Mouse (Mus musculus): ENCODE measurements around the gene Cd5. TPM values are rescaled to one million over a fixed set of nuclear protein-coding genes. Genes with fewer than 3 reads are reported as not detected.

The Cd5 gene
- polyA plus RNA-seq, 1 experiment from 2014 or later: 1.4 TPM

DNA sequence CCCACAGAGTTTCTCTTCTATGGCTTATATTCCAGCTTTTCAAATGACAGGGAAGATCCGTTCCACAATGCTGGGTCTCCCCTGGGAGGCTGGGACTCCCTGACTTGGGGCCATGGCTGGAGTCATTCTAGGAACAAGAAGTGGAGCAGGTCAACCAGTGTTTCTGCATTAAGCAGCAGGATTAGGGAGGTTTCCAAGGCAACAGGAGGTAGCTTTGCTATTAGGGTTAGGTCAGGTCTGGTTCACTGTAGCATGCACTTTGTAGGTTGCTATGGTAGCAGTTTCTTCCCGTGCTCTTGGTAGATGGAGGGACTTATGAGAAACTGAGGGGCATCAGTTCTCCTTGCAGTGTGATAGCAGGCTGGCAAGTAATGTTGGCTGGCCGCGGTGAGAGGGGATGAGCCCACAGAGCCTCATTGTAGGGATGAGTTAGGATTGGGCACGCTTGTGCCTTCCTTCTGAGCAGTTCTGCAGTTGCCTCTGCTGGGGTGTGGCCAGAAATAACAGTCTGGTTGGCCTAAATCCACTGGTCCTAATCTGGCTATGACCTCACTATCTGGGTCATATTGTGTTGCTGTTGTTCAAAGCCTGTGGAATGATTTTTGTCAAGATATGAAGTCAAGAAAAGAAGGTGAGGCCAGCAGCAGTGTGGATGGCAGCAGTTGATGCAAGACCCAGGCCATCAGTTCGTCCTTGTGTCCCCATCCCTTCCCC is 37.6 kb downstream of the Cd5 start:
- Histone ChIP-seq H3K27me3 (ENCODE audit: control insufficient read depth, insufficient read depth, low read length) (no peaks in the 10 kb centered on the region), H3K4me2 (ENCODE audit: low read length) (no peak overlapping the region), H3K36me3 (ENCODE audit: control insufficient read depth, insufficient read depth, low read length) (peaks cover 2% of the 10 kb centered on the region; the same call in 1 of the 2 replicates), H3K4me3 (ENCODE audit: control insufficient read depth in 1 of 2, insufficient read depth in 1 of 2, low read depth in 1 of 2, low read length in 2 of 2) (no peak overlapping the region), H3K4me1 (ENCODE audit: control insufficient read depth in 2 of 2, insufficient read depth in 2 of 2, low read length in 2 of 2) (peaks cover 28 to 68% of the 10 kb centered on the region in 2 experiments), H3K27ac (replicated peaks in 1 of 2; ENCODE audit: control insufficient read depth in 1 of 2, insufficient read depth in 1 of 2, low read depth in 2 of 2, low read length in 2 of 2) (no peak overlapping the region), H3K9ac (ENCODE audit: low read length) (no peak overlapping the region), H3K9me3 (ENCODE audit: control insufficient read depth, low read length) (no peaks in the 10 kb centered on the region)
- 76% methylated on average over 6 of the region's 6 CpGs for WGBS
- no peak for ATAC-seq (ENCODE audit: insufficient number of reproducible peaks, insufficient read depth, low FRiP score, low read depth)

DNA sequence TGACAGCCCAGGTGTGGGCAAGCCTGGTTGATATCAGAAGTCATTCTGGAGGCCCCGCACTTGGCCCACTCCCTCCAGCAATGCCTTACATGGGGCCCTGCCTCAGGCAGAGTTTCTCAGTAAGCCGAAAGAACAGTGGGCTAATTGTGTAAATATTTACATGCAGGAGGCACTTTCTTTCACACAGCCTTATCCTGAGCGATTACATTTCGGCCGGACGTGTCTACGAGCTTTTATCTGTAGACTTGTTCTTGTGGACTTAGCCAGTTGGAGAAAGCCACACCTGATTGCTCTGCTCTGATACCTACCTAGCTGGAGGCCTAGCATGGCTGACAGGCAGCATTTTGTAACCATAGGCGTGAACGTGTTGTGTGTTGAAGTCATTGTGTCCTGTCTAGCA is 39.0 kb downstream of the Cd5 start:
- Histone ChIP-seq H3K27me3 (ENCODE audit: control insufficient read depth, insufficient read depth, low read length) (no peaks in the 10 kb centered on the region), H3K36me3 (ENCODE audit: control insufficient read depth, insufficient read depth, low read length) (no peaks in the 10 kb centered on the region), H3K27ac (replicated peaks in 1 of 2; ENCODE audit: control insufficient read depth in 1 of 2, insufficient read depth in 1 of 2, low read depth in 2 of 2, low read length in 2 of 2) (0 out of 4 replicates have a peak overlapping the region, but pooled peaks of 1 of the 2 experiments have one; percentile 24), H3K4me1 (ENCODE audit: control insufficient read depth in 2 of 2, insufficient read depth in 2 of 2, low read length in 2 of 2) (peaks cover 28 to 67% of the 10 kb centered on the region in 2 experiments), H3K9me3 (ENCODE audit: control insufficient read depth, low read length) (no peaks in the 10 kb centered on the region), H3K4me3 (ENCODE audit: control insufficient read depth in 1 of 2, insufficient read depth in 1 of 2, low read depth in 1 of 2, low read length in 2 of 2) (no peak overlapping the region), H3K4me2 (ENCODE audit: low read length) (no peak overlapping the region), H3K9ac (ENCODE audit: low read length) (peak overlapping the region; percentile 35; the same call in 1 of the 2 replicates)
- 46% methylated on average over 9 of the region's 9 CpGs for WGBS
- ATAC-seq (ENCODE audit: insufficient number of reproducible peaks, insufficient read depth, low FRiP score, low read depth): no peak

DNA sequence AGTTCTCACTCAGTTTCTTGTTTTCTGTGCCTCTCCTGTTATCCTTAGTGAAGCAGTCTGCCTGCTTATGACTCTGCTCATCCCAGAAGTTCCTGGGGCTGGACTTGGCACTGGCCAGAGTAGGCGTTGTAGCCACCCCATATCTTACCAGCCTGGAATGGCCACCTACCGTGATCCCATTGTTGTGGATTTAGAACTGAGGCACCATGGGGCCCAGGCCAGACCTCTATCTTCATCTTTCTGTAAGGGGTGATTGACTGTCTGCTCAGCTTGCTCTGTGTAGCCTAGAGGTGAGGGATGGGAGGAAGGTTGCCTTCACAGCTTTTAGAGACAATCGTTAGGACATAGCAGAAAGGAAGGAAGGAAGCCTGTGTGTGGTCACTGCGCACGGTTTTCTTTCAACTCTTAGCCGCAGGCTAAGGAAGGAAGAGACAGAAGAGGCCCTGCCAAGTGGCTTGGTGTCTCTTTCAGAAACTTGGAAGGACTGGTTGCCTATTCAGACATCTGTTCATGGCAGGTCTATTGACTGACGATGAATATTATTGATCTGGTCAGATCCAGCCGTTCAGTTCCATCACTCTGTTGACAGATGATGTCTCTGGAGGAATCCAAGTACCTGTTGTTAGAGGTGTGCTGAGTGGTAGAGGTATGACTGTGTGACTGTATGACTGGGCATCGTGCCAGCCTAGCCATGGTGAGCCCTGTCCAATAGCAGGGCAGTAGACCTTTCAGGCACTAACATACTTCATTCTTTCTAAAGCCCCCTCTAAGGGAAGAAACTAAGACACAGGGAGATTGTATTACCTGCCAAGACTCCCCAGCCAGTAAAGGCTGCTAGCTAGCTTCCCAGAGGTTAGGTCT is 40.4 kb downstream of the Cd5 start:
- no peaks in the 10 kb centered on the region for H3K9me3 ChIP-seq (ENCODE audit: control insufficient read depth, low read length)
- 69% methylated on average over 9 of the region's 9 CpGs for WGBS
- H3K36me3 ChIP-seq (ENCODE audit: control insufficient read depth, insufficient read depth, low read length): no peaks in the 10 kb centered on the region
- ATAC-seq (ENCODE audit: insufficient number of reproducible peaks, insufficient read depth, low FRiP score, low read depth): no peak
- no peak overlapping the region for H3K4me3 ChIP-seq (ENCODE audit: control insufficient read depth in 1 of 2, insufficient read depth in 1 of 2, low read depth in 1 of 2, low read length in 2 of 2)
- no peaks in the 10 kb centered on the region for H3K27me3 ChIP-seq (ENCODE audit: control insufficient read depth, insufficient read depth, low read length)
- peak overlapping the region; percentile 4; the same call in 1 of the 2 replicates for H3K9ac ChIP-seq (ENCODE audit: low read length)
- H3K27ac ChIP-seq (replicated peaks in 1 of 2; ENCODE audit: control insufficient read depth in 1 of 2, insufficient read depth in 1 of 2, low read depth in 2 of 2, low read length in 2 of 2): 0 out of 4 replicates have a peak overlapping the region, but pooled peaks of 1 of the 2 experiments have one; percentile 33
- peaks cover 28 to 64% of the 10 kb centered on the region in 2 experiments for H3K4me1 ChIP-seq (ENCODE audit: control insufficient read depth in 2 of 2, insufficient read depth in 2 of 2, low read length in 2 of 2)
- H3K4me2 ChIP-seq (ENCODE audit: low read length): no peak overlapping the region

DNA sequence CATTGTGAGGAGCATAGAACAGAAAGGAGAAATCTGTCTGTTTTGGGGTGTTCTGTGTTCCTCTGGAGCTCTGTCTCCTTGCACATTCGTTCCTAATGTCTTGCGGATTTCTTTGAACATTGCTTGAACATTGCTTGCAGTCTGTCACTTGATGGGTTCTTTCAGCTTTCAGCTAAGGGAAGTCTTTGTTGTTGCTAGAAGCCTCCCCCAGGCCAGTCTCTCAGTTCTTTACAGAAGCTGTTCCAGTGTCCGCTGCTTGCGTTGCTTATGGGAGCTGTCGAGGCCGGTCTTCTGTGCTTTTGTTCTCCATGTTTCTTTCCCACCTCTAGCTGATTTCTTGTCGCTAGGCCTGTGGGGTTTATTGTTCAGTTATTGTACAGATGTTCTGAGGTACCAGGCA is 43.0 kb downstream of the Cd5 start:
- no peak overlapping the region for H3K27ac ChIP-seq (replicated peaks in 1 of 2; ENCODE audit: control insufficient read depth in 1 of 2, insufficient read depth in 1 of 2, low read depth in 2 of 2, low read length in 2 of 2)
- peaks cover 28 to 61% of the 10 kb centered on the region in 2 experiments for H3K4me1 ChIP-seq (ENCODE audit: control insufficient read depth in 2 of 2, insufficient read depth in 2 of 2, low read length in 2 of 2)
- H3K9ac ChIP-seq (ENCODE audit: low read length): no peak overlapping the region
- H3K4me2 ChIP-seq (ENCODE audit: low read length): 0 out of 2 replicates have a peak overlapping the region, but pooled peaks have one; percentile 1
- H3K27me3 ChIP-seq (ENCODE audit: control insufficient read depth, insufficient read depth, low read length): no peaks in the 10 kb centered on the region
- no peak for ATAC-seq (ENCODE audit: insufficient number of reproducible peaks, insufficient read depth, low FRiP score, low read depth)
- H3K4me3 ChIP-seq (ENCODE audit: control insufficient read depth in 1 of 2, insufficient read depth in 1 of 2, low read depth in 1 of 2, low read length in 2 of 2): no peak overlapping the region
- H3K9me3 ChIP-seq (ENCODE audit: control insufficient read depth, low read length): no peaks in the 10 kb centered on the region
- WGBS: 56% methylated on average over 7 of the region's 7 CpGs
- peaks cover 8% of the 10 kb centered on the region for H3K36me3 ChIP-seq (ENCODE audit: control insufficient read depth, insufficient read depth, low read length)

- Histone ChIP-seq H3K9me3 (ENCODE audit: control insufficient read depth, low read length) (no peaks in the 10 kb centered on the region), H3K4me2 (ENCODE audit: low read length) (no peak overlapping the region), H3K9ac (ENCODE audit: low read length) (no peak overlapping the region), H3K36me3 (ENCODE audit: control insufficient read depth, insufficient read depth, low read length) (peaks cover 8% of the 10 kb centered on the region), H3K27me3 (ENCODE audit: control insufficient read depth, insufficient read depth, low read length) (no peaks in the 10 kb centered on the region), H3K4me1 (ENCODE audit: control insufficient read depth in 2 of 2, insufficient read depth in 2 of 2, low read length in 2 of 2) (peaks cover 23 to 64% of the 10 kb centered on the region in 2 experiments), H3K4me3 (ENCODE audit: control insufficient read depth in 1 of 2, insufficient read depth in 1 of 2, low read depth in 1 of 2, low read length in 2 of 2) (no peak overlapping the region), H3K27ac (replicated peaks in 1 of 2; ENCODE audit: control insufficient read depth in 1 of 2, insufficient read depth in 1 of 2, low read depth in 2 of 2, low read length in 2 of 2) (no peak overlapping the region)
- ATAC-seq (ENCODE audit: insufficient number of reproducible peaks, insufficient read depth, low FRiP score, low read depth): no peak
- 86% methylated on average over 10 of the region's 10 CpGs for WGBS
Observed at GRCm38 (mm10) chr19:10693926-10694682, 44.7 kb downstream of the Cd5 start.

GRCm38 (mm10) chr19:10692361-10692760 is 46.4 kb downstream of the Cd5 start:
- Histone ChIP-seq H3K9ac (ENCODE audit: low read length) (no peak overlapping the region), H3K4me1 (ENCODE audit: control insufficient read depth in 2 of 2, insufficient read depth in 2 of 2, low read length in 2 of 2) (peaks cover 19 to 54% of the 10 kb centered on the region in 2 experiments), H3K4me3 (ENCODE audit: control insufficient read depth in 1 of 2, insufficient read depth in 1 of 2, low read depth in 1 of 2, low read length in 2 of 2) (no peak overlapping the region), H3K4me2 (ENCODE audit: low read length) (no peak overlapping the region), H3K36me3 (ENCODE audit: control insufficient read depth, insufficient read depth, low read length) (peaks cover 8% of the 10 kb centered on the region), H3K27me3 (ENCODE audit: control insufficient read depth, insufficient read depth, low read length) (no peaks in the 10 kb centered on the region), H3K27ac (replicated peaks in 1 of 2; ENCODE audit: control insufficient read depth in 1 of 2, insufficient read depth in 1 of 2, low read depth in 2 of 2, low read length in 2 of 2) (no peak overlapping the region), H3K9me3 (ENCODE audit: control insufficient read depth, low read length) (no peaks in the 10 kb centered on the region)
- ATAC-seq (ENCODE audit: insufficient number of reproducible peaks, insufficient read depth, low FRiP score, low read depth): no peak
- WGBS: 90% methylated on average over 4 of the region's 4 CpGs

DNA sequence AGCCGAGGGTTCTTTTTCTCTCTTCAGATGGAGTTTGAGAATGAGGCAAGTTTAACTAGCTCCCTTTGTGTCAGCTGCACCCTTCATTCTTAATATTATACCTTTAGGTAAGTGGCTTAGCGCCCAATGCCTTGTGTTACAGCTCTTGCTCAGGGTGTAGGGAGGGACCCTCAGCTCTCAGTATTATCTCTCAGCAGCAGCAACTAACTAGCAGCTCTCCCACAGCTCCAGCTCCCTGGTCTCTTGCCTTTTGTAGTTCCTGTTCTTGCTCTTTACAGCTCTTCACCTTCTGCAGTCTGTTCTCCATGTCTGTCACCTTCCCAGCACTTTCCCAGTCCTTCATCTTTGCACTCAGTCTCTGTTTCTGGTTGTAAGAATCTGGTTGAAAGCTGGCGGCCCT is 47.1 kb downstream of the Cd5 start:
- Histone ChIP-seq H3K36me3 (ENCODE audit: control insufficient read depth, insufficient read depth, low read length) (peaks cover 8% of the 10 kb centered on the region), H3K4me2 (ENCODE audit: low read length) (0 out of 2 replicates have a peak overlapping the region, but pooled peaks have one; percentile 4), H3K4me1 (ENCODE audit: control insufficient read depth in 2 of 2, insufficient read depth in 2 of 2, low read length in 2 of 2) (peaks cover 17 to 48% of the 10 kb centered on the region in 2 experiments), H3K4me3 (ENCODE audit: control insufficient read depth in 1 of 2, insufficient read depth in 1 of 2, low read depth in 1 of 2, low read length in 2 of 2) (no peak overlapping the region), H3K9ac (ENCODE audit: low read length) (peak overlapping the region; percentile 14; the same call in 1 of the 2 replicates), H3K27ac (replicated peaks in 1 of 2; ENCODE audit: control insufficient read depth in 1 of 2, insufficient read depth in 1 of 2, low read depth in 2 of 2, low read length in 2 of 2) (peak overlapping the region in 1 of 2 experiments; percentile 97; a peak in 1 of 4 replicates), H3K27me3 (ENCODE audit: control insufficient read depth, insufficient read depth, low read length) (no peaks in the 10 kb centered on the region), H3K9me3 (ENCODE audit: control insufficient read depth, low read length) (no peaks in the 10 kb centered on the region)
- ATAC-seq (ENCODE audit: insufficient number of reproducible peaks, insufficient read depth, low FRiP score, low read depth): no peak
- 64% methylated on average over 3 of the region's 3 CpGs for WGBS
